Mouse (Mus musculus) bone marrow macrophage, adult 2 months (primary cell): ENCODE data around the gene Tspan5.

Source experiments
- CTCF ChIP-seq: IDR thresholded peaks from 2 replicates; pipeline ENCODE4 v1.5.1; 2012; ENCODE audit warnings: low read depth, mild to moderate bottlenecking, low read length, moderate library complexity
- POLR2A ChIP-seq: IDR thresholded peaks from 2 replicates; pipeline ENCODE4 v1.6.1; 2012; ENCODE audit warnings: mild to moderate bottlenecking, low read depth, low read length, borderline replicate concordance

- TF ChIP-seq CTCF (no peak), POLR2A (no peak)
Measured at GRCm38 (mm10) chr3:138747985-138748384, 6.0 kb downstream of the Tspan5 start.
